Mouse (Mus musculus) kidney, postnatal 10 days (tissue): ENCODE results near the gene Copz1.

Experiments used
- DNase-seq: peaks from one replicate; pipeline ENCODE4 v3.0.0; 2021; ENCODE audit warnings: mixed read lengths

Copz1 gene

GRCm38 (mm10) chr15:103340786-103341185, 68.3 kb downstream of the Copz1 start:
- no peak for DNase-seq

GRCm38 (mm10) chr15:103341547-103341946, 69.0 kb downstream of the Copz1 start:
- no peak for DNase-seq

GRCm38 (mm10) chr15:103342415-103342814, 69.9 kb downstream of the Copz1 start:
- DNase-seq: peak; percentile 81

GRCm38 (mm10) chr15:103343008-103343407, 70.5 kb downstream of the Copz1 start:
- DNase-seq: no peak

- no peak for DNase-seq
These were observed 71.0 kb downstream of the Copz1 start for GRCm38 (mm10) chr15:103343556-103343955.

GRCm38 (mm10) chr15:103345789-103346188, 73.3 kb downstream of the Copz1 start:
- DNase-seq: no peak

GRCm38 (mm10) chr15:103347275-103347684, 74.8 kb downstream of the Copz1 start:
- DNase-seq: peak; percentile 83
